Mouse (Mus musculus): ENCODE results near the gene Stk38. TPM values are rescaled to one million over a fixed set of nuclear protein-coding genes. Genes with fewer than 3 reads are reported as not detected.

Gene Stk38
- 100 to 1,000 TPM; 228 to 419 TPM for polyA plus RNA-seq (2017; shearing (Covaris generic))

GRCm38 (mm10) chr17:29007641-29008325, at the start of gene Stk38:
Gene Stk38, minus strand, starts transcription at chr17:29007995.

DNA sequence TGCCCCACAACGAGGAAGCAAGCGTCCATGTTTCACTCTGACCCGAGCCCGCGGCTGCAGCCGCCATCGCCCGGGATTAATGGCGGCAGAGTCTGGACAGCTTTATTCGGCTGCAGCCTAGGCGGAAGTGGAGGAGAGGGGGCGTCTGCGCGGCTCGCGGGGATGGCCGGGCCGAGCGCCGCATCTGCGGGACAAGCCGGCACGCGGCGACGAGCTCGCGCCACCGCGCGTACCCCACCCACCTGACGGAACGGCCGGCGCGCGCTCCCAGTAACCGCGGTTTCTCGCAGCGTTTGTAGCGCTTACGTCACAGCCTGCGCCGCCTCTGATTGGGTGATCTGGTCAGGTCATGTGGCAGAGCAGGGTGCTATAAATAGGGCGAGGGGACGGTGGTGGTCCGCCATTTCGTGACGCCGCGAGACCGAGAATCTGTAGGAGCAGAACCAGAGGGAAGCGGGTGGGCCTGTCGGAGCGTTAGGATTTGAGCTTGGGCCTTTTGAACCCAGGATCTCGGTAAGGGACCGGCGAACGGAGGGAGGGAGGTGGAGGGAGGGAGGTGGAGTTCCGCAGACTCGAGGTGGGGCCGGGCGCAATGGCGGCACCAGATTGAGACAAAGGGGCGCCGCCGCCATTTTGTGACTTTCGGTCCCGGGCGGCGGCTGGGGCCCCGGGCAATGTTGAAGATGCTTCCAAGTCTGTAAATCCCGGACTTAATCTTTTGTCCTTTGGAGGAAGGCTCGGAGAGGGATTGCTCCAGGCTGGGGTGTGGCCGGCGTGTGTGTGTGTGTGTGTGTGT, 24.7 kb upstream of the Stk38 start, which contains the start of gene Srsf3:
Gene Srsf3, plus strand, starts transcription at position 355 of the 796 bp plus-strand sequence.

GRCm38 (mm10) chr17:28951831-28952799, 55.7 kb downstream of the Stk38 start, which contains the start of gene Kctd20:
Gene Kctd20, plus strand, starts transcription at chr17:28951950.

GRCm38 (mm10) chr17:28943740-28944139, 64.1 kb downstream of the Stk38 start, which contains the start of gene Pxt1:
Gene Pxt1, minus strand, starts transcription at chr17:28943840.

Other genes with a start within 250 kb of the Stk38 start
- gene Mapk13, start 238.7 kb downstream of the Stk38 start, polyA plus RNA-seq (2017; shearing (Covaris generic)): under 1 TPM; 0.24 to 0.72 TPM
- 10 to 100 TPM in 1 of 2 experiments, 1 to 10 TPM in 1; 9.7 to 24.5 TPM for gene Brpf3, start 206.9 kb downstream of the Stk38 start, polyA plus RNA-seq (2017; shearing (Covaris generic))
- under 1 TPM in 1 of 2 experiments, not detected in 1; 0.37 TPM for gene Pnpla1, start 149.6 kb downstream of the Stk38 start, polyA plus RNA-seq (2017; shearing (Covaris generic))
- gene 4930539E08Rik, start 92.7 kb downstream of the Stk38 start, polyA plus RNA-seq (2017; shearing (Covaris generic)): 1 to 10 TPM in 1 of 2 experiments, under 1 TPM in 1; 0.70 to 2.8 TPM
- under 1 TPM in 1 of 2 experiments, not detected in 1; 0.29 TPM for gene Pxt1, start 64.2 kb downstream of the Stk38 start, polyA plus RNA-seq (2017; shearing (Covaris generic))
- 10 to 100 TPM; 75.4 to 98.2 TPM for gene Kctd20, start 56.0 kb downstream of the Stk38 start, polyA plus RNA-seq (2017; shearing (Covaris generic))
- 100 to 1,000 TPM; 444 to 537 TPM for gene Srsf3, start 24.6 kb upstream of the Stk38 start, polyA plus RNA-seq (2017; shearing (Covaris generic))
- gene Cdkn1a, start 83.0 kb upstream of the Stk38 start, polyA plus RNA-seq (2017; shearing (Covaris generic)): 1 to 10 TPM; 1.4 to 5.8 TPM
- 1 to 10 TPM in 1 of 2 experiments, not detected in 1; 1.3 TPM for gene Rab44, start 106.2 kb upstream of the Stk38 start, polyA plus RNA-seq (2017; shearing (Covaris generic))
- gene Cpne5, start 230.2 kb upstream of the Stk38 start, polyA plus RNA-seq (2017; shearing (Covaris generic)): 1 to 10 TPM in 1 of 2 experiments, under 1 TPM in 1; 0.86 to 1.5 TPM